Mouse (Mus musculus) adrenal gland, postnatal 25 days (tissue): ENCODE data around the gene Zfp691. TPM values are rescaled to one million over a fixed set of nuclear protein-coding genes. Genes with fewer than 3 reads are reported as not detected.
A peak's percentile ranks its signal among the peaks of the same experiment; 100 is the strongest.

ENCODE experiments used
- DNase-seq: peaks from one replicate; pipeline ENCODE4 v3.0.0; 2021; ENCODE audit warnings: mixed read lengths
- long read RNA-seq: library from polyadenylated mRNA; stranded (forward); transcript quantifications from one replicate; pipeline ENCODE4 v2.0.0, GENCODE M21; 2021
- total RNA-seq: library from RNA; stranded (reverse); gene quantifications from 2 replicates; pipeline ENCODE4 v1.2.3, GENCODE M21; 2021

The Zfp691 gene
- 15.3 and 16.6 TPM in 2 replicates for total RNA-seq
- long read RNA-seq, transcript Zfp691-202 (2 exons, 1,588 nt), result major isoform, 13 of 18 reads
- long read RNA-seq, partial matches to known transcripts, result 0 of 18 reads
- long read RNA-seq, other reads (novel, unspliced or antisense), result 3 of 18 reads

DNA sequence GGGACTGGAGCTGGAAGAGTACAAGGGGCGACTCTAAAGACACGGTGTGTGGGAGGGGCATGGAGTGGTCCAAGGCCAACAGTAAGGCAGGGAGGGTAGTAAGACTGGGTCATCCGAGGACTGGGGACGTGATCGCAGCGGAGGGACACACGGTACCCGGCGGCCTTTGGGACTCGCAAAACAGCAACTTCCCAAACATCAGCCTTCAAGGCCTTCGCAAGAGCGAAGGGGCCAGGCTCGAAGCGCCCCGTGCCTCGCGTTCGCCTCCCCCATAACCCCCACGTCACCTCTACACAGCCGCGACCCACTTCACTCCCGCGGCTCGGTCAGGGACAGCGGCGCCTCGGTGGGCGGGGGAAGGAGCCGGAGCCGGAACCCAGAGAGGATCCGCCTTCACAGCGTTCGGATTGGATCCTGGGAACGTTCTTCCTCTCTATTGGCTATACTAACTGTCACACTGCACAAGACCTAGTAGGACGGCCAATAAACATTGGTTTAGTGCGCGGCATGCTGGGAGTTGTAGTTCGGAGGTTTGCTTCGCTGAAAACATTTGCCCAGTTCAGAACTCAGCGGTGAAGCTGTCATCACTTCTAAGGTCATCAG lies at the start of gene Zfp691:
Gene Zfp691, minus strand, starts transcription at position 345 of the 603 bp plus-strand sequence.
- peak; percentile 90 for DNase-seq

GRCm38 (mm10) chr4:119223696-119224095 lies 49.7 kb upstream of the Zfp691 start:
- DNase-seq, result peak; percentile 28

DNA sequence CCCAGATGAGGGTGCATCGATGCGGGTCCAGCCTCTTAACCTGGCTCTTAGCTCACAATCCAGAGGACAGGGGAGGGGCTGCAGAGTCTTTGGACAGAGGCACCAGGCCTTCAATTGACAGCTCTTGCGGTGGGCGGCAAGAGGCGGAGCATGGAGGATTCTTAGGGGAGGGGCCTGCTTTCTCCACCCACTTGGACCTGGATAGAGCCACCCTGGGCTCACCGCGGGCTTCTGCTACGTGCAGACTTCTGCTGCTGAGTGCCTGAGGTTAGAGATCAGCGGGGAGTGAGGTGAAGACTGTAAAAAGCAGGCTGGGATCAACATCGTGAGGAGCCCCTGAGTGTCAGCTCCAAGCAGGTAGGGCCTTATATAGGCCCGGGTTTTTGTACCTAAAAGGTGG lies 44.2 kb upstream of the Zfp691 start, which contains the start of gene Tmem269:
Gene Tmem269, minus strand, starts transcription at position 49 of the 400 bp plus-strand sequence.
- DNase-seq, result no peak

DNA sequence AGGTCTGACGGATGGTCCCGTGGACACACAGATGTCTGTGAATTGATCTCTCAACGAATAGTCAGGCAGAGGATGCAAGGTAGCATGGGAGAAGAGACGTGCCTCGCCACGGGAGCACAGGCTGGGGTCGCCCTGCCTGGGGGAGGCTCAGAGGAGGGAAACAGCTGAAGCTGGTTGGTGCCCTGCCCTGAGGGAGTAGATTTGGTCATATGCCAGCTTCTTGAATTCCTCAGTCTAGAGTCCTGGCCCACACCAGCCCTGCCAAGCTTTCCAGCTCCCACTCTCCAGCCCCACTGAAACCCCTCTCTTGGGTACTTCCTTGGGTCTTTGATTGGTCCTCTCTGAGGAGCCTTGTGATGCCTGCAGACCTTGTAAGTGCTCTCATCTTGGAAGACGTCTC lies 42.7 kb upstream of the Zfp691 start:
- DNase-seq, result no peak

- DNase-seq, result peak; percentile 57
Measured at GRCm38 (mm10) chr4:119204672-119205071, 30.7 kb upstream of the Zfp691 start.

- no peak for DNase-seq
Measured at GRCm38 (mm10) chr4:119198105-119198504, 24.1 kb upstream of the Zfp691 start.

DNA sequence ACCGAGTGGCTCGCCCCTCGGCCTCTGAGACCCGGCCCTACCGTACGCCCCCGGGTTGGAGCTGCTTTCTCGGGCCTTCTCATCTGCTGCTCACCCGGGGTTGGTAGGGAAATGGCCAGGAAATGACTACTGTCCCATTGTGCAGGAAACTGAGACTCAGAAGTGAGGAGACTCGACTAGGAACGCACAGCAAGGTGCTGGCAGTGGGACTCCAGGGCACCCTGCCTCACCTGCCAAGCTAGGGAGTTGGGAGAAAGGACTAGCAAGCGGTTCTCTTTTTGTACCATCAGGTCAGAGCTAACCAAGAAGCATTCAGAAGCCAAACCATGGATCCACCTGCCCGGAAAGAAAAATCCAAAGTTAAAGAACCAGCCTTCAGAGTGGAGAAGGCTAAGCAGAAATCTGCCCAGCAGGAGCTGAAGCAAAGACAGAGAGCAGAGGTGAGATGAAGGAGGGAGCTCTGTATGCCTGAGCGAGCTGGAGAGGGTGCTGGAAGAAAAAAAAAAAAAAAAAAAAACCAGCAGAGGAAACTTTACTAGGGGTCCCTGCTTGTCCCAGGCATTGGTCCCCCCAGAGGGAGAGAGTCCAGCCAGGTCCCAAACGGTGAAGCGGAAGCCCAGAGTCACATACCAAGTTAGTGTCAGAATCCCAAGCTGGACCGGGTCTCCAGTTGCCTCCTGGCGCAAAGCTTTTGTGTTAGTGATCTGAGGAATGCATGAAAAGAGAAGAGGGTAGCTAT lies 21.8 kb upstream of the Zfp691 start:
- DNase-seq, result no peak

DNA sequence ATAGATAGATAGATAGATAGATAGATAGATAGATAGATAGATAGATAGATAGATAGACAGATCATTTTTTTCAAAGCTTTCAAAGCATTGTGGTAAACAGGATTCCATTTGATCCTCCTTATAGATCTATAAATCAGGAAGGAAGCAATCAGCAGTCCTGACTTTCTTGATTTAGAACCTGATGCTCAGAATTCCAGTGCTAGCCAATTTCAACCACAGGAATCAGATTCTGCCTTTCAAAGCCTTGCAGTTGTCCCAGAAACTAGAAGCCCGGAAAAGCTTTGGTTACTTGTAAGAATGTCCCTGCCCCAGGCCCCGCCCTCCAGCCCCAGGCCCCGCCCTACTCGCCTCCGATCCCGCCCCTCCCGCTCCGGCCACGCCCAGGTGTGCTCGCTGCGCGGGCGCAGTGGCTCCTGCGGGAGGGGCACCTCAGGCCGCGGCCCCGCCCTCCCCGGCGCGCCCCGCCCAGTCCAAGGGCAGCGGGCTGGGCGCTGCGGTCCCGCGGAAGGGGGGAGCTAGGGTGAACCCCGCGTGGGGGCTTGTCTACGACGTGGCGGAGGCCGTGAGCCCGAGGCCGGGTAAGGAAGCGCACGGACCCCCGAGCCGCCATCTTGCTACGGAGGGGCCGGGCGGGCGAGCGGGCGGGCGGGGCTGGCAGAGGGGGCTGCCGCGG lies 21.1 kb upstream of the Zfp691 start, which contains the start of gene Svbp:
Gene Svbp, plus strand, starts transcription at position 398 of the 673 bp plus-strand sequence.
- peak; percentile 94 for DNase-seq

- no peak for DNase-seq
Measured at GRCm38 (mm10) chr4:119192757-119193156, 18.8 kb upstream of the Zfp691 start.

GRCm38 (mm10) chr4:119191273-119191672 lies 17.3 kb upstream of the Zfp691 start:
- no peak for DNase-seq

GRCm38 (mm10) chr4:119190618-119191017 lies 16.6 kb upstream of the Zfp691 start:
- DNase-seq, result no peak

DNA sequence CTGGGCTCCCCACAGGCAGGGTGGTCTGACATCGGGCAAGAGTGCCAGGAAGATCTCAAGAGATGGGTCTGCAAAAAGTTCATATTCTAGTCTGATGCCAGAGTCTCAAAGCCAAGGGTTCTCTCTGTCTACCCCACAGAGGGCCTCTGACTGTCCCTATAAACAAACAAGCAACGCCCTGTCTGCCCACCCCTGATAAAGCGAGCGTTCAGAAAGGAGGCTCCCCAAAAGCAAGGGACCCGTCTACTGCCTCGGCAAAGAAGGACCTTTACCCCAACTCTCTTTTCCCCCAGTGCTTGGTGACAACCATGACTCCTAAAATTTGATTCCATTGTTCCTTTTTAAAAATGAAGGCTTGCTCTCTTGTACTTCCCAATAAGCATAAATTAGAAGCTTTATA lies 15.9 kb upstream of the Zfp691 start, which contains the start of gene Ermap:
Gene Ermap, minus strand, starts transcription at position 148 of the 400 bp plus-strand sequence.
- no peak for DNase-seq

DNA sequence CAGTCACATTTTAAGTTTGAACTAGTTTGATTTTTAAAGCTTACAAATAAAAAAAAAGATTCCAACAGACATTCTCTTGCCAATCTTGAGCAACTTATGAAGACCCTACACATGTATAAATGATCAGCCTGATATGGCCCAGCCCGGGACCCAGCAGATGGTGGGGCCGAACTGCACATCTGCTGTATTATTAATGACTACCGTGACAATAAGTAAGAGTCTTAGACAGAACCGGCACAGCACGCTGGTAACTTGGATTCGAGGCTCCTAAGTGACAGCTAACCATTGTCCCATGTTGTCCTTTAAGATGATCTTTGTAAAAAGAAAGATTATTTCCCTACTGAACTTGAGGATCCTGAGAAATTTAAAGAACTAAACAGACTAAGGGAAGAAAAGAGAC lies 15.4 kb upstream of the Zfp691 start:
- no peak for DNase-seq

DNA sequence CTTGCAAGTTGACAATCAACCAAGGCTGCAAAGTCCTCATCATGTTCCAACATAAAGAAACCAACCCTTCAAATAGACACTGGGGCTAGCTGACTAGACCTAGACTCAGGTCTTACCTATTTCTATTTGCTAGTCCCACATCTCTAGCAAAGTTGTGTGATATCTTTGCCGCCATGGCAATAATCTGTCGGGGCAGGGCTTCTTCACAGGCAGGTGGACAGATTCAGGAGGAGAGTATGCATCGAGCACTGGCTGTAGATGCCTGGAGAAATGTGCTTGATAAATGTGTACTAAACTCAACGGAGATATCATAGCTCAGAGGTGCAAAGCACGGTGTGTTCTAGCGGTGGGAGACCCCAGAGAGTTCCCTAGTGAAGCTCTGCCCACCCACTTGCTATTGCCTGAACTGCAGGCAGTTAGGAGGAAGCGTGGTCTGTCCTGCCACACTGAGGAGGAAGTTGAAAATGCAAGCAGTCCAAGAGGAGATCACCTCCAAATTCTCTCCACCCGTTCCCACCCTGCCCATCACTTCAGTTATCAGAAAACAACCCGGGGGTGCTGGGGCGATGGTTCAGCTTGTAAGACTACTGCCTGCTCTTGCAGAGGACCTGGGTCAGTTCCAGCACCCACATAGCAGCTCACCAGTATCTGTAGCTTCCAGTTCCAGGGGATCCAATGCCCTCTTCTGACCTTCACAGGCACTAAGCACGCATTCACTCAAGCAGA lies 14.2 kb upstream of the Zfp691 start:
- DNase-seq, result no peak

GRCm38 (mm10) chr4:119185771-119186170 lies 11.8 kb upstream of the Zfp691 start:
- no peak for DNase-seq

GRCm38 (mm10) chr4:119183525-119183924 lies 9.5 kb upstream of the Zfp691 start:
- no peak for DNase-seq

DNA sequence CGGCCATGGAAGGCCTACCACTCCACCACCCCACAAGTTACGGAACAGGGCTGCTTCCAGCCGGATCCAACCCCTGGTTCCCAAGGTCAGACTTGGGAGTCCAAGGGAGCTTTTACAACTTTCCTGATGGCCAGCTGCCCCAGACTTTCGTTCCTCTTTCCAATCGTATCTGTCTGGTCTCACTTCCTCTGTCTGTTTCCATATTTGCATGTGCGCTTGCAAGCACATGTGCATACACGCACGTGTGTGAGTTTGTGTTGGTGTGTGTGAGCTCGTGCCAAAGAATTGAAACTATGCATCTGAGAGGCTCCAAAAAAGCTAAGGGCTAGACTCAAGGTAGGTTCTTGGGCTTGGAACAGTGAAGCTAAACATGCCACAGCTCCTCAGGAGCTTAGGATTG lies 7.5 kb upstream of the Zfp691 start:
- DNase-seq, result no peak

GRCm38 (mm10) chr4:119180133-119180707 lies 6.2 kb upstream of the Zfp691 start:
- DNase-seq, result no peak

DNA sequence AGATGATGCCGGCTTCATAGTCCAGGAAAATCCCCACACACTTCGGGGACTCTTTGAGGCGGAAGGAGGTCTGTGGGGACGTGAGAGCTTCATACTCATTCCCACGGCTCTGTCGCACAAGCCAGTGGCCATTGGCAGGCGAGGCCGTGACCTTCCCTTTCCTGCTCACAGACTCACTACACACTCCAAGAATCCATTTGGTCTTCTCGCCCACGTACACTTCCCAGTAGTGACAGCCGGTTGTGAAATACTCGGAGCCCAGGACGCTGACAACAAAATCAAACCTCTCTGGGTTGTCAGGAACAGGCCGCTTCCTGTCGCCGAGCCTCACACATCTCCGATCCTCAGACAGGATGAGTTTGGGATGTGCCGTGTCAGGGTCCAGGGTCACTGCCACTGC lies 4.3 kb upstream of the Zfp691 start:
- DNase-seq, result peak; percentile 24

- no peak for DNase-seq
Measured at GRCm38 (mm10) chr4:119177702-119178101, 3.7 kb upstream of the Zfp691 start.

DNA sequence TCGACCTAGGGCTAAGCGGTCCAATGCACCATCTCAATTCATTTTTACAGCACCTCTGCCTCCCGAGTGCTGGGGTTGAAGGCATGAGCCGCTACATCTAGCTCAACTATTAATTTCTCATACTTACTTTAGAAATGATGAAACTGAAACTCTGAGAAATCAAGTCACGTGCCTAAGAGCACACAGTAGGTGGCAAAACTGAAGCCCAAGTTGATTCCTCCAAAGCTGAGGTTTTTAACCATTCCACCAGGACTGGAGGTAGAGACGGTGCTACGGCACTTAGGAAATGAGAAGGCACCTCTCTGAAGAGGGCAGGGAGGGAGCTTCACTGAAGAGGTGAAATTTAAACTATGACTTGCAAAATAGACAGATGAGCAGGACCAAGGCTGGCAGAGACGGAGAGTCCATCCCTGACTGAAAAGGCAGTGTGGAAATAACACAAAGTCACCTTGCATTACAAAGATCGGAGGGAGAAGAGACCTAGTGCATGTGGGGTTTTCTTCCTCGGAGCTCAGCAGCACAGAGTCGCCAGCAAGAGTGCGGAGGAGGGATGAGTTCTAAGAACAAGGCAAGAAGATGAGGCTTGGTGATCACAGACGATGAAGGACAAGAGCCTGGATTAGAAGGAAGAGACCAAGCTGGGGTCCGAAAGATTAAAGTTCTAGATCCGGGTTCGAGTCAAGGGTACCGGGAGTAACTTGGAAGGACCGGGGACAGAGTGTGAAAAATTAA lies 910 bp downstream of the Zfp691 start:
- no peak for DNase-seq
